Mouse (Mus musculus) mouse trophoblast stem cell (cell line): Measurements from ENCODE around the gene Tspear.
"Not testable (repeated sequence)": the region's sequence is repeated elsewhere in the genome, so short reads cannot be mapped to it uniquely, and the experiment has no call there.

Experiments
- in situ Hi-C, 2 experiments: fragments of 300-500 bp; cut with MseI, MboI; formaldehyde crosslinking; loops; 2 replicates in 1 of 2; 3 replicates in 1 of 2; pipeline ENCODE4 v1.15.1; 2025

Tspear gene

DNA sequence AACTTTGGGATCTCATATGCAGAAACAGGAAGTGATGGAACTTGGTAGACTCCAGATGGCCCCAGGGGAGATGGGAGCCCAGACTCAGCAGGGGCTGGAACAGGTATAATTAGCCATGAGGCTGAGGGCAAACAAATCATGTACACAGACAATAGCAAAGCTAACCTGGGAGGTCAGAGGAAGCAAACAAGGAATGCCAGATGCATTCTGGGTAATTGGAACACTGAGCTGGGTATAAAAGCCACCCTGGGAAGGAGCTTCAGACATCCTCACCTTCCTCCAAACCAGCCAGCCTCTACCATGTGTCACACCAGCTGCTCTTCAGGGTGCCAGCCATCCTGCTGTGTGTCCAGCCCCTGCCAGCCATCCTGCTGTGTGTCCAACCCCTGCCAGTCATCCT is 24.8 kb downstream of the Tspear start, which contains the start of gene Gm10024:
Gene Gm10024 (plus strand): TSS at position 301 of the 400 bp plus-strand sequence.
- in situ Hi-C loops = not testable (repeated sequence)

GRCm38 (mm10) chr10:77713734-77714133 is 27.4 kb downstream of the Tspear start:
- in situ Hi-C loops = no loop called here

- in situ Hi-C loops = no loop called here
Measured at GRCm38 (mm10) chr10:77715507-77715906, 29.1 kb downstream of the Tspear start, which contains the start of gene Gm10142. Gm10142 (plus strand) TSS chr10:77715807.

DNA sequence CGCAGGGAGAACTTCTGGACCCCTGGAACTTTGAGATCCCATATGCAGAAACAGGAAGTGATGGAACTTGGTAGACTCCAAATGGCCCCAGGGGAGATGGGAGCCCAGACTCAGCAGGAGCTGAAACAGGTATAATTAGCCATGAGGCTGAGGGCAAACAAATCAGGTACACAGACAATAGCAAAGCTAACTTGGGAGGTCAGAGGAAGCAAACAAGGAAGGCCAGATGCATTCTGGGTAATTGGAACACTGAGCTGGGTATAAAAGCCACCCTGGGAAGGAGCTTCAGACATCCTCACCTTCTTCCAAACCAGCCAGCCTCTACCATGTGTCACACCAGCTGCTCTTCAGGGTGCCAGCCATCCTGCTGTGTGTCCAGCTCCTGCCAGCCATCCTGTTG is 33.9 kb downstream of the Tspear start, which contains the start of gene Krtap12-1:
Gene Krtap12-1 (plus strand): TSS at position 301 of the 400 bp plus-strand sequence.
- in situ Hi-C loops = not testable (repeated sequence)

- in situ Hi-C loops = no loop called here
Measured at GRCm38 (mm10) chr10:77724855-77725254, 38.5 kb downstream of the Tspear start.

DNA sequence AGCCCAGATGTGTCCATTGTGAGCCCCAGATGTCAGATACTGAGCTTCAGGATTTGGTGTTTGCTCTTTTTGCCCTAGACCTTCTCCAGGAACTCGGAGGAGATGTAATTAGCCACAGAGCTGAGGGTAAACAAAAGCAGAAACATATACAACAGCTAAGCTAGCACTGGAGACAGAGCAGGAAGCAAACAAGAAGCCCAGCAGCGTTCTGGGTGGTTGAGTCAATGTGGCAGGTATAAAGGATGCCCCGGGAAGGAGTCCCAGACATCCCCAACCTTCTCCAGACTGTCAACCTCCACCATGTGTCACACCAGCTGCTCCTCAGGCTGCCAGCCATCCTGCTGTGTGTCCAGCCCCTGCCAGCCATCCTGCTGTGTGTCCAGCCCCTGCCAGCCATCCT is 39.8 kb downstream of the Tspear start, which contains the start of gene Gm10100:
Gene Gm10100 (plus strand): TSS at position 301 of the 400 bp plus-strand sequence.
- in situ Hi-C loops = no loop called here

DNA sequence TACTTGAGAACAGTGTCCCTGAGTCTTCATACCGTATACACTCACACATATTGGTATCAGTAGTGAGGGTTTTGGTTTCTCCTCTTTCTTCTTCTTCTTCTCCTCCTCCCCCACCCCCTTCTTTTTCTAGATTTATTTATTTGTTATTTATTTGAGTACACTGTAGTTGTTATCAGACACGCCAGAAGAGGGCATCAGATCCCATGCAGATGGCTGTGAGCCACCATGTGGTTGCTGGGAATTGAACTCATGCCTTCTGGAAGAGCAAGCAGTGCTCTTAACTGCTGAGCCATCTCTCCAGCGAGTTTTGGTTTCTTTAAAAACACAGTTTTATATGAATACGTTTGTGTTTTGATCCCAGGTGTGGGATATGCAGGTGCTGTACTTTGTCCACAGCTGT is 41.9 kb downstream of the Tspear start:
- in situ Hi-C loops = no loop called here

- in situ Hi-C loops = no loop called here
Measured at GRCm38 (mm10) chr10:77729241-77729640, 42.9 kb downstream of the Tspear start.

DNA sequence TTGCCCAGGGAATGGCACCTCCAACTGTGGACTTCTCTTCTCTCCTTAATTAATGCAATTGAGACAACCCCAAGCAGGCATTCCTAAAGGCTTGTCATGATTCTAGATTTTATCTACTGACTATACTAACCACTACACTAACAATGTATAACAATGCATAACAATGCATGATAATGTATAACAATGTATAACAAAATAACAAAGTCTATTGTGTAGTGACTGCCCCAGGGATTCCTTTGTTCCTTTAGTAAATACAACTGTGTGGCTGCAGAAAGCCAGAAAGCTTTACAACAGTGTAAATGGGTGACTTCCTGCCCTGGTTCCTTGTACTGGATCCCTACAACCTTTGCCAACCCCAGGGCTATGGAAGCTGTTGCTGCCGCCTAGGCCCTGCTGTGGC is 49.6 kb downstream of the Tspear start:
- in situ Hi-C loops = no loop called here

- in situ Hi-C loops = no loop called here
Measured at GRCm38 (mm10) chr10:77738929-77739328, 52.6 kb downstream of the Tspear start.

DNA sequence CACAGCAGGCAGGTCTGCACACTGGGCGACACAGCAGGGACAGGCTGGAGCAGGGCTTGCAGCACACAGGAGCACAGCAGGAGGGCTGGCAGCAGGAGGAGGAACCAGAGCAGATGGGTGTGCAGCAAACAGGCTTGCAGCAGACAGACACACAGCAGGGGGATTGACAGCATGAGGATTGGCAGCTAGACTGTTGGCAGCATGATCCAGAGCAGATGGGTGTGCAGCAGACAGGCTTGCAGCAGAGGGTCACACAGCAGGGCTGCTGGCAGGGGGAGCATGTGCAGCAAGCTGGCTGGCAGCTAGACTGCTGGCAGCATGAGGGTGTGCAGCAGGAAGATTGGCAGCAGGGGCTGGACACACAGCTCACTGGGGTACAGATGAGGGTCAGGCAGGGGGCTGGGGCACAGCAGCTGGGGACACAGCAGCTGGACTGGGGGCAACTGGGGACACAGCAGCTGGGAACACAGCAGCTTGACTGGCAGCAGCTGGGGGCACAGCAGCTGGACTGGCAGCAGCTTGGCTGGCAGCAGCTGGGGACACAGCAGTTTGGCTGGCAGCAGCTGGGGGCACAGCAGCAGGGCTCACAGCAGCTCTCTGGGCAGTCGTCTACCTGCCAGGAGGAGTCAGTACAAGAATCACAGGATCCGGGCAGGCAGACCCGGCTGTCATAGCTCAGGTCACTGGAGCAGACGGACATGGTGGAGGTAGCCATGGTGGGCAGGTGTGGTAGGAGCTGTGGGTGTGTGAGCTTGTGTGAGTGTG is 55.7 kb downstream of the Tspear start, which contains the start of gene Gm18596:
Gene Gm18596 (minus strand): TSS at position 715 of the 765 bp plus-strand sequence.
- in situ Hi-C loops = not testable (repeated sequence)

GRCm38 (mm10) chr10:77750686-77751085 is 64.3 kb downstream of the Tspear start:
- in situ Hi-C loops = not testable (repeated sequence)

GRCm38 (mm10) chr10:77751254-77751653 is 64.9 kb downstream of the Tspear start, which contains the start of gene Gm9736:
Gm9736 (minus strand) TSS chr10:77751354.
- in situ Hi-C loops = not testable (repeated sequence)

DNA sequence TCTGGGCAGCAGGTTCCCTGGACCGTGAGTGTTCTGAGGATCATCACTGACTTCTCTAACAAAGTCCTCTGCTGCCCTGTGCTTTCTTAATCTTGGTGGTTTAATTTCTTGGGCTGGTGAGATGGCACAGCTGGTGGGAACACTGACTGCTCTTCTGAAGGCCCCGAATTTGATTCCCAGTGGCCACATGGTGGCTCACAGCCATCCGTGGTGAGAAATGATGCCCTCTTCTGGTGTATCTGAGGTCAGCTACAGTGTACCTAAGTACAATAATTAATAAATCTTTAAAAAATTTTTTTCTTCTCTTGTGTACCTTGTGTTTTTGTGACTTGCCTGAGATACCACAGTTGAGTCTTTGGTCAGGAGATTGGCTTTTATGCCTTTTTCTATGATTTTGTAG is 65.9 kb downstream of the Tspear start:
- in situ Hi-C loops = not testable (repeated sequence)

- in situ Hi-C loops = no loop called here
Measured at GRCm38 (mm10) chr10:77753448-77753847, 67.1 kb downstream of the Tspear start.

DNA sequence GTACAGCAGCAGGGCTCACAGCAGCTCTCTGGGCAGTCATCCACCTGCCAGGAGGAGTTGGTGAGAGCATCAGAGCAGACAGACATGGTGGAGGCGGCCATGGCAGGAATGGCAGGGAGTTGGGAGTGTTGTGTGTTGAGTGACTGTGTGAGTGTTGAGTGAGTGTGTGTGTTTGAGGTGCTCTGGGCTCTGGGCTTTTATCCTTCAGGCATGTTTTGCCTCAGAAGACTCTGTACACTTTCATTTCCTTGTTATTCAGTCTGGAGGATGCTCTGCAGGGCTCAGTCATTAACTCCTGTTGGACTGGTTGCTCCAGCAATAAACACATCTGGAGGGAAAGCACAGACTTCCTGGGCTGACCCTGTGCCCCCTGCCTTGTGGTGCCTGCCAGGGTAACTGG is 73.2 kb downstream of the Tspear start, which contains the start of gene Gm3233:
Gene Gm3233 (minus strand): TSS at position 101 of the 400 bp plus-strand sequence.
- in situ Hi-C loops = not testable (repeated sequence)

- in situ Hi-C loops = no loop called here
Measured at GRCm38 (mm10) chr10:77769727-77770126, 83.4 kb downstream of the Tspear start.

DNA sequence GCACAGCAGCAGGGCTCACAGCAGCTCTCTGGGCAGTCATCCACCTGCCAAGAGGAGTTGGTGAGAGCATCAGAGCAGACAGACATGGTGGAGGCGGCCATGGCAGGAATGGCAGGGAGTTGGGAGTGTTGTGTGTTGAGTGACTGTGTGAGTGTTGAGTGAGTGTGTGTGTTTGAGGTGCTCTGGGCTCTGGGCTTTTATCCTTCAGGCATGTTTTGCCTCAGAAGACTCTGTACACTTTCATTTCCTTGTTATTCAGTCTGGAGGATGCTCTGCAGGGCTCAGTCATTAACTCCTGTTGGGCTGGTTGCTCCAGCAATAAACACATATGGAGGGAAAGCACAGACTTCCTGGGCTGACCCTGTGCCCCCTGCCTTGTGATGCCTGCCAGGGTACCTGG is 84.9 kb downstream of the Tspear start, which contains the start of gene Gm3238:
Gene Gm3238 (minus strand): TSS at position 101 of the 400 bp plus-strand sequence.
- in situ Hi-C loops = not testable (repeated sequence)

- in situ Hi-C loops = not testable (repeated sequence)
Measured at GRCm38 (mm10) chr10:77772142-77772541, 85.8 kb downstream of the Tspear start.

DNA sequence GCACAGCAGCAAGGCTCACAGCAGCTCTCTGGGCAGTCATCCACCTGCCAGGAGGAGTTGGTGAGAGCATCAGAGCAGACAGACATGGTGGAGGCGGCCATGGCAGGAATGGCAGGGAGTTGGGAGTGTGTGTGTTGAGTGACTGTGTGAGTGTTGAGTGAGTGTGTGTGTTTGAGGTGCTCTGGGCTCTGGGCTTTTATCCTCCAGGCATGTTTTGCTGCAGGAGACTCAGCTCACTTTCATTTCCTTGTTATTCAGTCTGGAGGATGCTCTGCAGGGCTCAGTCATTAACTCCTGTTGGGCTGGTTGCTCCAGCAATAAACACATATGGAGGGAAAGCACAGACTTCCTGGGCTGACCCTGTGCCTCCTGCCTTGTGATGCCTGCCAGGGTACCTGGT is 90.5 kb downstream of the Tspear start, which contains the start of gene Gm7138:
Gene Gm7138 (minus strand): TSS at position 101 of the 400 bp plus-strand sequence.
- in situ Hi-C loops = not testable (repeated sequence)

- in situ Hi-C loops = not testable (repeated sequence)
Measured at GRCm38 (mm10) chr10:77782442-77782841, 96.1 kb downstream of the Tspear start, which contains the start of gene Gm3250. Gm3250 (minus strand) TSS chr10:77782542.

- in situ Hi-C loops = not testable (repeated sequence)
Measured at GRCm38 (mm10) chr10:77783396-77783795, 97.0 kb downstream of the Tspear start.

GRCm38 (mm10) chr10:77787876-77788275 is 101.5 kb downstream of the Tspear start, which contains the start of gene Gm7137:
Gm7137 (minus strand) TSS chr10:77788200.
- in situ Hi-C loops = not testable (repeated sequence)
